Mouse (Mus musculus) sigmoid colon, adult 10 weeks (tissue): ENCODE measurements around the gene S1pr4. TPM values are rescaled to one million over a fixed set of nuclear protein-coding genes. Genes with fewer than 3 reads are reported as not detected.

Experiments
- polyA plus RNA-seq: library from polyadenylated mRNA; stranded (reverse); fragments of 350-450 nt; fragmentation: Illumina TruSeq; extraction: RNeasy Lipid Tissue Mini Kit (QIAGEN cat#74804); gene quantifications from one replicate; pipeline ENCODE4 v1.2.3, GENCODE M21; 2014; ENCODE audit warnings: low read depth, low replicate concordance

Gene S1pr4
- not detected for polyA plus RNA-seq

DNA sequence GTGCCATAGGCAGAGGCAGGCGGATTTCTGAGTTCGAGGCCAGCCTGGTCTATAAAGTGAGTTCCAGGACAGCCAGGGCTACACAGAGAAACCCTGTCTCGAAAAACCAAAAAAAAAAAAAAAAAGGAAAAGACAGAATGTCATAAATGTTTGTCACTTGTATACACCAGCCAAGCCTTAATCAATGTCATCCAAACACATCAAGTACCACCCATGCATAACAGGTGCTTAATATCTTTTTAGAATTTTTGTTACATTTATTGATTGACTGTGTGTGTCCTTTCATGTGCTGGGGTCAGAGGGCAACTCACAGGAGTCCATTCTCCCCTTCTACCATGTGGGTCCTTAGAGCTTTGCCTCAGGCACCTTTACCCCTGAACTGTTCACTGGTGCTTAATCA lies at the start of gene S1pr4:
Gene S1pr4, minus strand, starts transcription at position 101 of the 400 bp plus-strand sequence.

DNA sequence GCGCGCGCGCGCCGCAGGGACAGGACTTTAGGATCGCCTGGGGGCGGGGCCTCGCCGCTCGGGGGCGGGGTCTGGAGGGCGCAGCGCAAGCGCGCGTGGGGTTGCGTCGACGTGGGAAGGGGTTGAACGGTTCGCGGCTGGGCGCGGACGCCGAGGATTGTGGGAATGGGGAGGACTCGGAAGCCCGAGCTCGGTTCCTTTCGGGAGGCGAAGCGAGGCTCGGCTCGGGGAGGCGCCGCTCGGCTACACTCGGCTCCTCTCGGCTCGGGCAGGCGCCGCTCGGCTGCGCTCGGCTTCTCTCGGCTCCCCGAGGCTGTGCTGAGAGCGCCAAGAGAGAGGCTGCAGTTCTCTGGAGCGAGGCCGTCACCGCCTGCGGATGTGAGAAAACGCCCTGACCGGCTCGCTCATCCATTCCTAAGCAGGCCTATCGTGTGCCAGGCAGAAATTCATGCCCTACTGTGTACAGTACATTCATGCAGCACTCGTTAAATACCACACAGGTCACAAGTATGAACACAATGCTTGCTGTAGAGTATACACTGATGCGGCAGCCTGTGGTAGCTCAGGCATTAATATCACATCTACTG lies 45.3 kb upstream of the S1pr4 start, which contains the start of gene Gna11:
Gene Gna11, minus strand, starts transcription at position 30 of the 587 bp plus-strand sequence.

DNA sequence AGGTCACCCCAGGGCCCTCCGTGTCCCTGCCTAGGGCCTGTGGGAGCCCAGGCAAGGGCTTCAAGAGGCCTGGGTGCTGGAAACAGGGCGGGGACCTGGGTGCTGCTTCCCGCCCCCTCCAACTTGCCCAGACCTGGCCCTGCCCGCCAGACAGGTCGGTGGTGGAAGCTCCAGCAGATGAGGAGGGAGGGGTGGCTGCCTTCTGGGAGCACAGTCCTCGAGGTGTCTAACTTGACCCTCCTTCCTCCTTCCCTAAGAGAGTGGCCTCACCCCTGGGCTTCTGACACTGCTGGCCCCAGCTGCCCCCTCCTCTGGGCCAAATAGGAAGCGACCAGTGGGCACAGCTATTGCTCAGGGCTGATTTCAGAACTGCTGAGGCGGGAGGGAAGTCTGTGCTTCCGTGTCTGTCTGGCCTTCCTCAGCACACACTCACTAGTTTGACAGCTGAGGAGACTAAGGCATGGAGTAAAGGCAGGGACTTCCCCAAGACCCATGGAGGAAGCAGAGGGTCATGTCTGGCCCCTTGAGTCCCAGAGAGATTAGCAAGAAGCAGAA lies 24.2 kb upstream of the S1pr4 start, which contains the start of gene Gna15:
Gene Gna15, minus strand, starts transcription at position 175 of the 555 bp plus-strand sequence.

DNA sequence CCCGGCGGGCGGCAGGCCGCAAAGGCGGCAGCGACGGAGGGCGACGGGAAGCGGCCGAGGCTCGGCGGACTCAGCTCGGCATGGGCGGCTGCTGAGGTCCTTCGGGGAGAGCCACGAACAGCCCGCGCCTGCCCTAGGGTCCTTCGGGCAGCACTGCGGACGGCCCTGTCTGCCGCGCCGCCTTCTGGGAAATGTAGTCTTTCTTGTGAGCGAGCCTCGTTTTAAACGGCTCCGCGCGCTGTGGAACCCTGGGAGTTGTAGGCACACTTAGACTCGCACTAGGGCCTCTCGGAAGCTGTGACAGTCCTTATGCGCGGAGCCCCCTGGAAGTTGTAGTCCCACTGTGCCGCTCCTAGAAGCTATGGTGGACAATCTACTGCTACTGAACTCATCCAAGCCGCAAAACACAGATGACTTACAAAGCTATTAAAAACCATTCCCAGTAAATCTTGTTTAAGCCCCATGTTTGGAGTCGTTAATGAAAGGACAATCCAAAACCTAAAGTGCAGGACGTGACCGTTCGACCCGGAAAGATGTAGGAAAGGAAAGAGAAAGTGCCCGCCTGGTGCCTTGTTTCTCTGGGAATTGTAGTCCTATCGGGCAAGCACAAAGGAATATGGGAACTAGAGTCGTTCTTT lies 3.5 kb downstream of the S1pr4 start, which contains the start of gene Ncln:
Gene Ncln, minus strand, starts transcription at position 129 of the 638 bp plus-strand sequence.

DNA sequence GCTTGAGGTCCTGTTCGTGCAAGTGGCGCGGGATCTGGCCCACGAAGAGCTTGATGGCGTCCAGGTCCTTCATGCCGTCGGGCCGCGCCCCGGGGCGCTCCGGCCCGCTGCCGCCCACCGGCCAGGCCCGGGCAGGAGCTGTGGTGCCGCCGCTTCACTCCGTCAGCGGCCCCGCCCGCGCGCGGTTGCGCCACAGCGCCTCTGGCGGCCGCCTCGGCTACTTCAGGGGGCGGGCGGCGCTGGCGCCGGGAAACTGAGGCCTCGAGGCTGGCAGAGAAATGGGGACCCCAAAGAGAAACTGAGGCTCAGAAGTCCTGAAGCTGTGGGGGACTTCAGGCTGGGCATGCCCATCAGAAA lies 17.4 kb downstream of the S1pr4 start, which contains the start of gene Celf5:
Gene Celf5, minus strand, starts transcription at position 177 of the 357 bp plus-strand sequence.

DNA sequence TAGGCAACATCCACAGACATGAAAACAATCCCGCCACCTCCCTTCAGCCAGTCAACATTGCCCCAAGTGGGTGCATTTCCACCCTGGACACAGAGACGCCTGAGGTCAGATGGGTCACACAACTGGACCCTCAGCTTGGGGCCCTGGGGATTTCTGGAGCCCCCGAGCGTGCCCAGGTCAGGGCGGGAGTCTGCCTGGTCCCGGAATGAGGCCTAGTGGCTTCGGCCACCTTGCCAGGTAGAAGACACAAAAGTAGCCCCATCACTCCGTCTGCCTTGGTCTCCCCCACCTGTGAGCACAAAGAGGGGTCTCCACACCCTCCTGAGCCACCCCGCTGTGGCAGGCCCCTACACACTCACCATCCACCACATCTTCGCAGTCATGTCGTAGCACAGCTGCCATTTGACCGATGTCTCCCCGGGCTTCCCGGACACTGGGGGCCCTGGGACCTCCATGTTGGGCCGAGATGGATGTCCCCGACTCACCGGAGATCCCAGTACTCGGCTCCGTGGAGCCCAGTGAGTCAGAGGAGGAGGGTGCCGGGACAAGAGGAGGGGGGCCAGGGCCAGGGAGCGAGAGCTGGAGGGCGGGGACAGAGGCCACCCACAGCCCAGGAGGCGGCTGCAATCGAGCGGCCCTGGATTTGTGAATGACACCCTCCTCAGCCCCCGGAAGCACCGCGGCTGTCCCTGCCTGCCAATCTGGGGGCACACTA lies 44.6 kb downstream of the S1pr4 start, which contains the start of gene Nfic:
Gene Nfic, minus strand, starts transcription at position 455 of the 715 bp plus-strand sequence.

Other genes with a start within 250 kb of the S1pr4 start
- not detected for gene Matk, start 247.2 kb downstream of the S1pr4 start, polyA plus RNA-seq
- gene Mrpl54, start 233.2 kb downstream of the S1pr4 start, polyA plus RNA-seq, result 1.2 TPM
- gene Apba3, start 233.2 kb downstream of the S1pr4 start, polyA plus RNA-seq, result not detected
- gene Tjp3, start 208.6 kb downstream of the S1pr4 start, polyA plus RNA-seq, result 7.8 TPM
- 2.6 TPM for gene Pip5k1c, start 207.2 kb downstream of the S1pr4 start, polyA plus RNA-seq
- gene Cactin, start 179.0 kb downstream of the S1pr4 start, polyA plus RNA-seq, result 0.16 TPM
- gene Tbxa2r, start 171.4 kb downstream of the S1pr4 start, polyA plus RNA-seq, result not detected
- not detected for gene Gipc3, start 156.9 kb downstream of the S1pr4 start, polyA plus RNA-seq
- 11.0 TPM for gene Hmg20b, start 149.7 kb downstream of the S1pr4 start, polyA plus RNA-seq
- 0.13 TPM for gene Mfsd12, start 142.6 kb downstream of the S1pr4 start, polyA plus RNA-seq
- gene 4930404N11Rik, start 134.3 kb downstream of the S1pr4 start, polyA plus RNA-seq, result not detected
- gene Fzr1, start 121.6 kb downstream of the S1pr4 start, polyA plus RNA-seq, result 0.19 TPM
- not detected for gene Dohh, start 115.7 kb downstream of the S1pr4 start, polyA plus RNA-seq
- 0.32 TPM for gene Gm48551, start 115.7 kb downstream of the S1pr4 start, polyA plus RNA-seq
- gene Gm48552, start 111.1 kb downstream of the S1pr4 start, polyA plus RNA-seq, result not detected
- 21.2 TPM for gene Smim24, start 107.1 kb downstream of the S1pr4 start, polyA plus RNA-seq
- gene Nfic, start 44.5 kb downstream of the S1pr4 start, polyA plus RNA-seq, result 8.2 TPM
- 3.1 TPM for gene Celf5, start 17.4 kb downstream of the S1pr4 start, polyA plus RNA-seq
- not detected for gene Ncln, start 3.7 kb downstream of the S1pr4 start, polyA plus RNA-seq
- gene Gna15, start 24.1 kb upstream of the S1pr4 start, polyA plus RNA-seq, result not detected
- 8.6 TPM for gene Gna11, start 45.1 kb upstream of the S1pr4 start, polyA plus RNA-seq
- 16.2 TPM for gene Aes, start 59.4 kb upstream of the S1pr4 start, polyA plus RNA-seq
- 1.1 TPM for gene Tle2, start 74.4 kb upstream of the S1pr4 start, polyA plus RNA-seq
- 2.0 TPM for gene Tle6, start 100.9 kb upstream of the S1pr4 start, polyA plus RNA-seq
- 3.1 TPM for gene BC025920, start 106.1 kb upstream of the S1pr4 start, polyA plus RNA-seq
- gene Sirt6, start 127.7 kb upstream of the S1pr4 start, polyA plus RNA-seq, result not detected
- 2.2 TPM for gene Ankrd24, start 128.4 kb upstream of the S1pr4 start, polyA plus RNA-seq
- gene Gm10778, start 148.9 kb upstream of the S1pr4 start, polyA plus RNA-seq, result 16.4 TPM
- gene Zfp433, start 204.7 kb upstream of the S1pr4 start, polyA plus RNA-seq, result 35.5 TPM